Mouse (Mus musculus) intestine, embryonic 14.5 days (tissue): ENCODE results near the gene Ffar1. TPM values are rescaled to one million over a fixed set of nuclear protein-coding genes. Genes with fewer than 3 reads are reported as not detected.
A peak's percentile ranks its signal among the peaks of the same experiment; 100 is the strongest.

Source experiments
- ATAC-seq: fragments of 200-750 bp; cut with Nextera tagmentation; replicated peaks from 2 replicates; pipeline ENCODE4 v1.8.0; 2017; ENCODE audit warnings: low read depth, moderate number of reproducible peaks, moderate TSS enrichment, moderate library complexity; ENCODE audit not compliant: low FRiP score, low TSS enrichment
- DNase-seq: peaks from one replicate; pipeline ENCODE4 v3.0.0-alpha.2; 2018; ENCODE audit warnings: low spot score
- H3K27ac ChIP-seq: fragments of 300-500 bp; sonication (generic); 2 replicates; pipeline ENCODE4 v1.5.1; 2014; ENCODE audit warnings: low read depth, mild to moderate bottlenecking, control low read depth
- H3K27me3 ChIP-seq: fragments of 300-500 bp; sonication (generic); replicated peaks from 2 replicates; pipeline ENCODE4 v1.6.1; 2014; ENCODE audit warnings: low read length, control low read depth; ENCODE audit not compliant: control insufficient read depth, insufficient read depth
- H3K36me3 ChIP-seq: fragments of 300-500 bp; sonication (generic); 2 replicates; pipeline ENCODE4 v1.6.1; 2014; ENCODE audit warnings: low read length, control low read depth; ENCODE audit not compliant: control insufficient read depth, insufficient read depth
- H3K4me1 ChIP-seq: fragments of 300-500 bp; sonication (generic); replicated peaks from 2 replicates; pipeline ENCODE4 v1.6.1; 2014; ENCODE audit warnings: low read length, control low read depth, mixed read lengths; ENCODE audit not compliant: control insufficient read depth, insufficient read depth
- H3K4me2 ChIP-seq: fragments of 300-500 bp; sonication (generic); 2 replicates; pipeline ENCODE4 v1.6.1; 2014; ENCODE audit warnings: low read length
- H3K4me3 ChIP-seq: fragments of 300-500 bp; sonication (generic); 2 replicates; pipeline ENCODE4 v1.5.1; 2014; ENCODE audit warnings: low read depth, low read length, control low read depth, mixed read lengths
- H3K9ac ChIP-seq: fragments of 300-500 bp; sonication (generic); 2 replicates; pipeline ENCODE4 v1.6.1; 2014; ENCODE audit warnings: mild to moderate bottlenecking, low read length
- H3K9me3 ChIP-seq: fragments of 300-500 bp; sonication (generic); 2 replicates; pipeline ENCODE4 v1.6.1; 2016; ENCODE audit warnings: low read length, control low read depth; ENCODE audit not compliant: control insufficient read depth
- WGBS: fragments of 180-500 bp; shearing (Covaris S2); extraction: QIAGEN DNeasy Blood & Tissue Kit; methylation state at CpG from one replicate; pipeline ENCODE4 v1.1.7; 2014; 5-methylcytosine and 5-hydroxymethylcytosine counted together
- polyA plus RNA-seq: library from polyadenylated mRNA; unstranded; fragments of >200 nt; fragmentation: Nextera tagmentation; extraction: Ambion mirVana; gene quantifications from 2 replicates; pipeline ENCODE4 v1.2.1, GENCODE M21; 2014

Ffar1 gene
- polyA plus RNA-seq, 1 experiment from 2014 or later: 0.14 TPM

- DNase-seq (no peak), ATAC-seq (no peak)
- Histone ChIP-seq H3K4me2 (no peak overlapping the region), H3K27ac (no peak overlapping the region), H3K4me3 (no peak overlapping the region), H3K9me3 (no peaks in the 10 kb centered on the region), H3K4me1 (no peaks in the 10 kb centered on the region), H3K27me3 (no peaks in the 10 kb centered on the region), H3K36me3 (no peaks in the 10 kb centered on the region), H3K9ac (no peak overlapping the region)
- 75% methylated on average over 7 of the region's 7 CpGs for WGBS
Measured at GRCm38 (mm10) chr7:30888786-30889185, 27.4 kb upstream of the Ffar1 start.

GRCm38 (mm10) chr7:30887568-30888188, 26.3 kb upstream of the Ffar1 start:
- Histone ChIP-seq H3K4me2 (no peak overlapping the region), H3K9me3 (no peaks in the 10 kb centered on the region), H3K4me1 (no peaks in the 10 kb centered on the region), H3K4me3 (no peak overlapping the region), H3K36me3 (no peaks in the 10 kb centered on the region), H3K27ac (no peak overlapping the region), H3K27me3 (no peaks in the 10 kb centered on the region), H3K9ac (no peak overlapping the region)
- ATAC-seq (no peak), DNase-seq (no peak)
- WGBS: 85% methylated on average over 14 of the region's 14 CpGs

GRCm38 (mm10) chr7:30886852-30887251, 25.5 kb upstream of the Ffar1 start:
- no peak for ATAC-seq
- Histone ChIP-seq H3K4me3 (no peak overlapping the region), H3K27ac (no peak overlapping the region), H3K9me3 (no peaks in the 10 kb centered on the region), H3K4me2 (no peak overlapping the region), H3K4me1 (no peaks in the 10 kb centered on the region), H3K9ac (no peak overlapping the region), H3K27me3 (no peaks in the 10 kb centered on the region), H3K36me3 (no peaks in the 10 kb centered on the region)
- no peak for DNase-seq
- 81% methylated on average over 4 of the region's 4 CpGs for WGBS

GRCm38 (mm10) chr7:30884047-30884446, 22.7 kb upstream of the Ffar1 start:
- H3K27ac ChIP-seq: no peak overlapping the region
- no peaks in the 10 kb centered on the region for H3K36me3 ChIP-seq
- ATAC-seq (no peak), DNase-seq (no peak)
- H3K9ac ChIP-seq: no peak overlapping the region
- H3K4me1 ChIP-seq: no peaks in the 10 kb centered on the region
- H3K27me3 ChIP-seq: no peaks in the 10 kb centered on the region
- H3K4me2 ChIP-seq: no peak overlapping the region
- no peaks in the 10 kb centered on the region for H3K9me3 ChIP-seq
- no peak overlapping the region for H3K4me3 ChIP-seq

DNA sequence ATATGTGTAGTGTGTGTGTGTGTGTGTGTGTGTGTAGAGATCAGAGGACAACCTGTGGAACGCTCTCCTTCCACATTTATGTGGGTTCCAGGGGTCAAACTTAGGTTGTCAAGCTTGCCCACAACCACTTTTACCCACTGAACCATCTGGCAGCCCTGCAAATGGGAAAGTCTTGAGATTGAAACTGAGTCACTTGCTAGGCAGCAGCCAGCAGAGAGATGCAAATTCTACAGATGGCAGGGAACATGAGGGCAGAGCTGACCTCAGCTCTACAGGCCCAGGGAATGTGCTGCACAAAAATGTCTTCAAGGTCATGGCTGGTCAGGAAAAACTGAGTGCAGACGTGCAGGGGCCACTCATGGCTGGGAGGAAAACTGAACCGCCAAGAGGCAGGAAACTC, 20.0 kb upstream of the Ffar1 start:
- Histone ChIP-seq H3K9me3 (no peaks in the 10 kb centered on the region), H3K9ac (no peak overlapping the region), H3K36me3 (no peaks in the 10 kb centered on the region), H3K27ac (no peak overlapping the region), H3K4me2 (no peak overlapping the region), H3K4me3 (no peak overlapping the region), H3K4me1 (no peaks in the 10 kb centered on the region), H3K27me3 (no peaks in the 10 kb centered on the region)
- ATAC-seq (no peak), DNase-seq (no peak)
- WGBS: 75% methylated on average over 3 of the region's 3 CpGs

DNA sequence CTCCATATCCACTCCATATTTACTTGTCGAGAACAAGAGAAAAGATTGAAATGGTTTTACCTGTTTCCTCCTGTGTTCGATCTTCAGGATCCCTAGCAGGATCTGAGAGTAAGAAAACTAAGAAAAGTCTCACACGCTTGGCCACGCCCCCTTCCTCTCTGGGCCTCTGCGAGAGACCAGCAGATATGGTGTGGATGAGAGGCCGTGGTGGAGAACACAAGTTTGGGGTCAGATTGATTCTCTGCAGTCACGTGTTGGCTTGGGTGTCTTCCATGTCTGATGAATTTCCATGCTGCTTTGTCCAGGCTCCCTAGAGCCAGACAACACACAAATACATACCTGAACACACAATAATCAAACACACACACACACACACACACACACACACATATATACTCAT, 18.8 kb upstream of the Ffar1 start, which contains the start of gene Cd22:
Gene Cd22, minus strand, starts transcription at position 167 of the 400 bp plus-strand sequence.
- ATAC-seq (no peak), DNase-seq (no peak)
- H3K9me3 ChIP-seq: no peaks in the 10 kb centered on the region
- H3K4me1 ChIP-seq: no peaks in the 10 kb centered on the region
- no peaks in the 10 kb centered on the region for H3K27me3 ChIP-seq
- H3K9ac ChIP-seq: no peak within 1 kb of the TSS
- WGBS: 62% methylated on average over 7 of the region's 7 CpGs
- H3K4me2 ChIP-seq: no peak within 1 kb of the TSS
- H3K4me3 ChIP-seq: no peak within 1 kb of the TSS
- H3K36me3 ChIP-seq: no peaks in the 10 kb centered on the region
- H3K27ac ChIP-seq: no peak within 1 kb of the TSS

DNA sequence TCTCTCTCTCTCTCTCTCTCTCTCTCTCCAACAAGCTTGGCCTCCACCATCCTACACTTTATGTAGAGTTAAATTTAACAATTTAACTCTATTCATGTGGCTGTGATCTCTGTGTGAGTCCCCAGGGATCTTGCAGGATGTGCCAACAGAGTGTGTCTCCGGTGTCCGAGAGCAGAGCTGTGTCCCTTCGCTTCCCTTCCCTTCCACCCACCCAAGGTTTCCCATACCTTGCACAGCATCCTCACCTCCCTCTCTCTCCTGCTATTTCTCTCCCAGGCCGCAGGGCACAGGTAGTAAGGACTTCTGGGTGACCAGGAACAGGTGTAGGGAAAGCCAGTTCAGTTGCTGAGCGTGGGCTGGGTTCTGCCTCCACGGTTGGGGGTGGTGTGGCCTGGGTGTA, 17.6 kb upstream of the Ffar1 start:
- DNase-seq (no peak), ATAC-seq (no peak)
- Histone ChIP-seq H3K27ac (no peak overlapping the region), H3K36me3 (no peaks in the 10 kb centered on the region), H3K4me3 (no peak overlapping the region), H3K9me3 (no peaks in the 10 kb centered on the region), H3K9ac (no peak overlapping the region), H3K27me3 (no peaks in the 10 kb centered on the region), H3K4me1 (no peaks in the 10 kb centered on the region), H3K4me2 (no peak overlapping the region)
- 79% methylated on average over 6 of the region's 6 CpGs for WGBS

- H3K4me3 ChIP-seq: no peak overlapping the region
- H3K27me3 ChIP-seq: peaks cover 4% of the 10 kb centered on the region; the same call in 1 of the 2 replicates
- H3K9ac ChIP-seq: no peak overlapping the region
- WGBS: 20% methylated on average over 15 of the region's 15 CpGs
- no peak overlapping the region for H3K27ac ChIP-seq
- no peak overlapping the region for H3K4me2 ChIP-seq
- no peaks in the 10 kb centered on the region for H3K36me3 ChIP-seq
- no peaks in the 10 kb centered on the region for H3K4me1 ChIP-seq
- no peak; the same call in 1 of the 2 replicates for ATAC-seq
- peak; percentile 86 for DNase-seq
- no peaks in the 10 kb centered on the region for H3K9me3 ChIP-seq
Measured at GRCm38 (mm10) chr7:30873083-30873482, 11.7 kb upstream of the Ffar1 start.

GRCm38 (mm10) chr7:30863386-30863785, 2.0 kb upstream of the Ffar1 start:
- DNase-seq (no peak), ATAC-seq (no peak)
- Histone ChIP-seq H3K27me3 (no peaks in the 10 kb centered on the region), H3K36me3 (no peaks in the 10 kb centered on the region), H3K4me3 (no peak overlapping the region), H3K9ac (no peak overlapping the region), H3K9me3 (no peaks in the 10 kb centered on the region), H3K4me2 (no peak overlapping the region), H3K4me1 (no peaks in the 10 kb centered on the region), H3K27ac (no peak overlapping the region)
- WGBS: 72% methylated on average over 8 of the region's 8 CpGs
